Mouse (Mus musculus) hindbrain, embryonic 11.5 days (tissue): ENCODE data around the gene Olfr168. TPM values are rescaled to one million over a fixed set of nuclear protein-coding genes. Genes with fewer than 3 reads are reported as not detected.
"Not testable (repeated sequence)": the region's sequence is repeated elsewhere in the genome, so short reads cannot be mapped to it uniquely, and the experiment has no call there.

Experiments
- ATAC-seq: fragments of 200-750 bp; cut with Nextera tagmentation; 2 replicates; pipeline ENCODE4 v1.8.0; 2017; ENCODE audit warnings: mild to moderate bottlenecking, moderate TSS enrichment, moderate library complexity; ENCODE audit not compliant: low FRiP score
- DNase-seq: peaks from one replicate; pipeline ENCODE4 v3.0.0-alpha.2; 2015; ENCODE audit warnings: low spot score
- H3K27ac ChIP-seq: fragments of 300-500 bp; sonication (generic); 2 replicates; pipeline ENCODE4 v1.5.1; 2014; ENCODE audit warnings: mild to moderate bottlenecking, low read depth, low read length
- H3K27me3 ChIP-seq: fragments of 300-500 bp; sonication (generic); 2 replicates; pipeline ENCODE4 v1.6.1; 2014; ENCODE audit warnings: mild to moderate bottlenecking, low read length, moderate library complexity, mixed read lengths; ENCODE audit not compliant: control insufficient read depth, insufficient read depth
- H3K36me3 ChIP-seq: fragments of 300-500 bp; sonication (generic); 2 replicates; pipeline ENCODE4 v1.6.1; 2014; ENCODE audit warnings: mild to moderate bottlenecking, low read length, moderate library complexity, mixed read lengths; ENCODE audit not compliant: control insufficient read depth, insufficient read depth
- H3K4me1 ChIP-seq: fragments of 300-500 bp; sonication (generic); replicated peaks from 2 replicates; pipeline ENCODE4 v1.6.1; 2014; ENCODE audit warnings: low read length, mixed read lengths; ENCODE audit not compliant: control insufficient read depth, insufficient read depth
- H3K4me2 ChIP-seq: fragments of 300-500 bp; sonication (generic); replicated peaks from 2 replicates; pipeline ENCODE4 v1.6.1; 2014; ENCODE audit warnings: mild to moderate bottlenecking, low read depth, low read length
- H3K4me3 ChIP-seq: fragments of 300-500 bp; sonication (generic); 2 replicates; pipeline ENCODE4 v1.5.1; 2014; ENCODE audit warnings: low read depth, low read length
- H3K9ac ChIP-seq: fragments of 300-500 bp; sonication (generic); 2 replicates; pipeline ENCODE4 v1.6.1; 2014; ENCODE audit warnings: low read depth, low read length
- H3K9me3 ChIP-seq: fragments of 300-500 bp; sonication (generic); 2 replicates; pipeline ENCODE4 v1.6.1; 2016; ENCODE audit warnings: low read length; ENCODE audit not compliant: control insufficient read depth
- WGBS: fragments of 180-500 bp; shearing (Covaris S2); extraction: QIAGEN DNeasy Blood & Tissue Kit; methylation state at CpG from one replicate; pipeline ENCODE4 v1.1.7; 2014; 5-methylcytosine and 5-hydroxymethylcytosine counted together
- polyA plus RNA-seq: library from polyadenylated mRNA; unstranded; fragments of >200 nt; fragmentation: Nextera tagmentation; extraction: Ambion mirVana; gene quantifications from 2 replicates; pipeline ENCODE4 v1.2.1, GENCODE M21; 2014

Gene Olfr168
- polyA plus RNA-seq, result not detected in 2 replicates

- DNase-seq (no peak), ATAC-seq (no peak)
- Histone ChIP-seq H3K36me3 (no peaks in the 10 kb centered on the region), H3K27ac (no peak within 1 kb of the TSS), H3K4me2 (no peak within 1 kb of the TSS), H3K9ac (no peak within 1 kb of the TSS), H3K4me3 (no peak within 1 kb of the TSS), H3K27me3 (no peaks in the 10 kb centered on the region), H3K9me3 (no peaks in the 10 kb centered on the region), H3K4me1 (no peaks in the 10 kb centered on the region)
These were observed at the start of gene Olfr168 for GRCm38 (mm10) chr16:19535455-19535854. TSS of gene Olfr168 (minus strand) at chr16:19535555.

GRCm38 (mm10) chr16:19571709-19572108 lies 36.4 kb upstream of the Olfr168 start, which contains the start of gene Olfr169:
TSS of gene Olfr169 (minus strand) at chr16:19571809.
- ATAC-seq, H3K36me3 ChIP-seq, H3K4me2 ChIP-seq: not testable (repeated sequence)

GRCm38 (mm10) chr16:19553429-19553828 lies 18.1 kb upstream of the Olfr168 start:
- 90% methylated on average over 7 of the region's 7 CpGs for WGBS
- H3K27ac ChIP-seq, H3K9me3 ChIP-seq, DNase-seq, H3K4me1 ChIP-seq, H3K4me2 ChIP-seq, H3K36me3 ChIP-seq, H3K4me3 ChIP-seq, H3K9ac ChIP-seq, H3K27me3 ChIP-seq, ATAC-seq: not testable (repeated sequence)

More at GRCm38 (mm10) chr16:19571709-19572108, 36.4 kb upstream of the Olfr168 start, which contains the start of gene Olfr169:
- WGBS, result 92% methylated on average over 2 of the region's 2 CpGs
- H3K27me3 ChIP-seq, H3K4me1 ChIP-seq, DNase-seq, H3K4me3 ChIP-seq, H3K9me3 ChIP-seq, H3K9ac ChIP-seq, H3K27ac ChIP-seq: not testable (repeated sequence)

GRCm38 (mm10) chr16:19552246-19552645 lies 16.9 kb upstream of the Olfr168 start:
- not testable (repeated sequence) for H3K4me2 ChIP-seq, DNase-seq, H3K27ac ChIP-seq, H3K9me3 ChIP-seq, H3K4me1 ChIP-seq, H3K27me3 ChIP-seq, ATAC-seq, H3K36me3 ChIP-seq, H3K9ac ChIP-seq, H3K4me3 ChIP-seq
- 92% methylated on average over 3 of the region's 3 CpGs for WGBS

- H3K27me3 ChIP-seq, result no peaks in the 10 kb centered on the region
These were observed 13.2 kb downstream of the Olfr168 start, which contains the start of gene Olfr167 for GRCm38 (mm10) chr16:19522166-19522565. TSS of gene Olfr167 (minus strand) at chr16:19522266.

GRCm38 (mm10) chr16:19483394-19483793 lies 52.0 kb downstream of the Olfr168 start, which contains the start of gene Olfr166:
TSS of gene Olfr166 (plus strand) at chr16:19483694.
- Histone ChIP-seq H3K4me3 (no peak within 1 kb of the TSS), H3K9me3 (no peaks in the 10 kb centered on the region), H3K9ac (no peak within 1 kb of the TSS), H3K4me2 (no peak within 1 kb of the TSS), H3K4me1 (no peaks in the 10 kb centered on the region), H3K36me3 (no peaks in the 10 kb centered on the region), H3K27me3 (no peaks in the 10 kb centered on the region), H3K27ac (no peak within 1 kb of the TSS)
- ATAC-seq (no peak), DNase-seq (no peak)

More at GRCm38 (mm10) chr16:19522166-19522565, 13.2 kb downstream of the Olfr168 start, which contains the start of gene Olfr167:
- H3K4me1 ChIP-seq, result no peaks in the 10 kb centered on the region
- WGBS, result 93% methylated on average over 2 of the region's 2 CpGs
- DNase-seq (no peak), ATAC-seq (no peak)
- H3K9ac ChIP-seq, result no peak within 1 kb of the TSS
- no peak within 1 kb of the TSS for H3K27ac ChIP-seq
- H3K36me3 ChIP-seq, result no peaks in the 10 kb centered on the region
- H3K4me3 ChIP-seq, result no peak within 1 kb of the TSS
- no peak within 1 kb of the TSS for H3K4me2 ChIP-seq
- no peaks in the 10 kb centered on the region for H3K9me3 ChIP-seq

Other genes starting within 250 kb of the Olfr168 start
- not detected in 2 replicates for gene Olfr164, start 221.5 kb downstream of the Olfr168 start, polyA plus RNA-seq
- not detected in 2 replicates for gene Olfr165, start 112.4 kb downstream of the Olfr168 start, polyA plus RNA-seq
- gene Olfr166, start 51.9 kb downstream of the Olfr168 start, polyA plus RNA-seq, result not detected in 2 replicates
- not detected in 2 replicates for gene Olfr167, start 13.3 kb downstream of the Olfr168 start, polyA plus RNA-seq
- not detected in 2 replicates for gene Olfr169, start 36.3 kb upstream of the Olfr168 start, polyA plus RNA-seq
- not detected in 2 replicates for gene Olfr170, start 76.3 kb upstream of the Olfr168 start, polyA plus RNA-seq
- gene Olfr171, start 94.4 kb upstream of the Olfr168 start, polyA plus RNA-seq, result not detected in 2 replicates
- gene Lamp3, start 170.8 kb upstream of the Olfr168 start, polyA plus RNA-seq, result 0.08 TPM in 1 of 2 replicates, not detected in the other
- 50.7 and 52.0 TPM in 2 replicates for gene B3gnt5, start 224.7 kb upstream of the Olfr168 start, polyA plus RNA-seq